8 mouse cellular contexts compared by ENCODE assay signal in genomic region chr4:101292736-101293541, GRCm38 (mm10). TPM values are rescaled to one million over a fixed set of nuclear protein-coding genes. Genes with fewer than 3 reads are reported as not detected.
A peak's percentile ranks its signal among the peaks of the same experiment; 100 is the strongest.
DNase-seq lines count a peak whose midpoint lies in the region; ATAC-seq and TF ChIP-seq lines count a peak whose summit lies in the region.

No protein-coding gene starts in this region.

- H3K9me3 ChIP-seq in hindbrain, embryonic 14.5 days (ENCODE audit: control insufficient read depth, low read length) = no peaks in the 10 kb centered on the region
- no peaks in the 10 kb centered on the region for H3K9me3 ChIP-seq in midbrain, embryonic 15.5 days

- peaks cover 51% of the 10 kb centered on the region for H3K27me3 ChIP-seq in hindbrain, embryonic 14.5 days (ENCODE audit: control insufficient read depth, insufficient read depth, low read length)
- peaks cover 33% of the 10 kb centered on the region for H3K27me3 ChIP-seq in midbrain, embryonic 15.5 days (replicated peaks)

- DNase-seq in layer of hippocampus, adult 11-12 months (ENCODE audit: low spot score) = peak; percentile 44
- no peak for DNase-seq in layer of hippocampus, adult 9-10 months (ENCODE audit: low spot score)
- DNase-seq in cerebellum, adult 8-10 months = peak; percentile 18
- DNase-seq in gastrocnemius, adult 2 months = peak; percentile 86
- no peak for DNase-seq in hindbrain, embryonic 14.5 days (ENCODE audit: low spot score)
- DNase-seq in liver = peak; percentile 62
- DNase-seq in spleen, postnatal 36 days (ENCODE audit: low spot score in 2 of 2) = peak; percentile 60 to 61

- H3K36me3 ChIP-seq in hindbrain, embryonic 14.5 days (replicated peaks; ENCODE audit: control insufficient read depth, insufficient read depth) = no peaks in the 10 kb centered on the region
- no peaks in the 10 kb centered on the region for H3K36me3 ChIP-seq in midbrain, embryonic 15.5 days (replicated peaks)

- peak overlapping the region; percentile 13; the same call in 1 of the 2 replicates for H3K9ac ChIP-seq in hindbrain, embryonic 14.5 days
- H3K9ac ChIP-seq in midbrain, embryonic 15.5 days = peak overlapping the region; percentile 48; the same call in 1 of the 2 replicates

- TF ChIP-seq CTCF in gastrocnemius, adult 2 months (IDR thresholded peaks at IDR 0.05) = no peak

- WGBS in hindbrain, embryonic 14.5 days = 2% methylated on average over 49 of the region's 49 CpGs
- 1% methylated on average over 49 of the region's 49 CpGs for WGBS in midbrain, embryonic 15.5 days

- H3K4me3 ChIP-seq in gastrocnemius, adult 2 months = peak overlapping the region; percentile 83
- H3K4me3 ChIP-seq in hindbrain, embryonic 14.5 days (replicated peaks; ENCODE audit: low read length) = peak overlapping the region; percentile 32
- H3K4me3 ChIP-seq in midbrain, embryonic 15.5 days = peak overlapping the region; percentile 46

- H3K4me2 ChIP-seq in hindbrain, embryonic 14.5 days (replicated peaks) = peak overlapping the region; percentile 86
- peak overlapping the region; percentile 93 for H3K4me2 ChIP-seq in midbrain, embryonic 15.5 days

- ATAC-seq in hindbrain, embryonic 14.5 days (ENCODE audit: low FRiP score) = 0 out of 2 replicates have a peak, but pooled peaks have one; percentile 53
- peak; percentile 70 for ATAC-seq in midbrain, embryonic 15.5 days (replicated peaks)

- intact Hi-C loops in gastrocnemius, adult 2 months (cut with DNase I) = loop anchor here (5.0 kb wide), 1 partner anchor 96 kb away; no protein-coding TSS in a partner anchor

- H3K27ac ChIP-seq in gastrocnemius, adult 2 months = peak overlapping the region; percentile 89
- no peak overlapping the region for H3K27ac ChIP-seq in hindbrain, embryonic 14.5 days
- H3K27ac ChIP-seq in midbrain, embryonic 15.5 days = no peak overlapping the region

- peaks cover 10% of the 10 kb centered on the region for H3K4me1 ChIP-seq in hindbrain, embryonic 14.5 days (replicated peaks; ENCODE audit: control insufficient read depth, insufficient read depth, low read length)
- peaks cover 15% of the 10 kb centered on the region for H3K4me1 ChIP-seq in midbrain, embryonic 15.5 days

RNA-seq across cellular contexts. Expression of gene Jak1, which starts 27.9 kb away (rescaled TPM):
- total RNA-seq in gastrocnemius, adult 2 months (2021) = 100 to 1,000 TPM in 1 of 2 experiments, 10 to 100 TPM in 1; 89.9 to 134 TPM
- polyA plus RNA-seq in hindbrain, embryonic 14.5 days (2014; fragmentation: Nextera tagmentation; extraction: Ambion mirVana) = 100 and 112 TPM in 2 replicates
- 71.5 and 73.0 TPM in 2 replicates for polyA plus RNA-seq in midbrain, embryonic 15.5 days (2015; fragmentation: Nextera tagmentation; extraction: Ambion mirVana)

Comparison
In these comparisons a context has a peak if more than half of its experiments do, and no peak if none do; other contexts are left out.
1. DNase-seq: peak in layer of hippocampus, adult 11-12 months (single experiment), cerebellum, adult 8-10 months (single experiment), gastrocnemius, adult 2 months (single experiment), liver (single experiment) and spleen, postnatal 36 days (2 of 2); none in layer of hippocampus, adult 9-10 months (single experiment) and hindbrain, embryonic 14.5 days (single experiment).
2. H3K4me3 ChIP-seq: peak in every context shown above with its lines; median percentile 83 in gastrocnemius, adult 2 months; 46 in midbrain, embryonic 15.5 days; 32 in hindbrain, embryonic 14.5 days.